Mouse (Mus musculus): ENCODE data around the gene Hist1h3c.

The Hist1h3c gene

GRCm38 (mm10) chr13:23700786-23701520 is 44.4 kb downstream of the Hist1h3c start:
- peak; percentile 56 to 82 for DNase-seq

GRCm38 (mm10) chr13:23699767-23700166 is 45.6 kb downstream of the Hist1h3c start:
- DNase-seq: no peak

- peak in 1 of 2 experiments; percentile 2 for DNase-seq
Measured at GRCm38 (mm10) chr13:23698996-23699395, 46.4 kb downstream of the Hist1h3c start.

- DNase-seq: peak; percentile 96 to 100
Measured at GRCm38 (mm10) chr13:23698300-23698693, 47.1 kb downstream of the Hist1h3c start, which contains the start of gene Hist1h4c. Hist1h4c (minus strand) TSS chr13:23698454.

- peak; percentile 68 to 82 for DNase-seq
Measured at GRCm38 (mm10) chr13:23697491-23698299, 47.7 kb downstream of the Hist1h3c start.

- DNase-seq: peak; percentile 37 to 40
Measured at GRCm38 (mm10) chr13:23696061-23696474, 49.3 kb downstream of the Hist1h3c start.

- DNase-seq: peak in 1 of 2 experiments; percentile 4
Measured at GRCm38 (mm10) chr13:23695514-23695913, 49.9 kb downstream of the Hist1h3c start, which contains the start of gene Hist1h1t. Hist1h1t (plus strand) TSS chr13:23695814.

Measured in lung, postnatal 4 days (tissue).